Mouse (Mus musculus) lung, adult 2 months (tissue): ENCODE data around the gene Ptprm.

Source experiments
- CTCF ChIP-seq: fragments of 200-500 bp; IDR thresholded peaks from 2 replicates; pipeline ENCODE4 v1.5.1; 2011; ENCODE audit warnings: mild to moderate bottlenecking, low read length, control low read depth; ENCODE audit not compliant: insufficient read depth
- POLR2A ChIP-seq: fragments of 200-500 bp; IDR thresholded peaks from 2 replicates; pipeline ENCODE4 v1.6.1; 2011; ENCODE audit warnings: low read depth, mild to moderate bottlenecking, control low read depth, low read length, borderline replicate concordance; ENCODE audit errors: extremely low read depth

DNA sequence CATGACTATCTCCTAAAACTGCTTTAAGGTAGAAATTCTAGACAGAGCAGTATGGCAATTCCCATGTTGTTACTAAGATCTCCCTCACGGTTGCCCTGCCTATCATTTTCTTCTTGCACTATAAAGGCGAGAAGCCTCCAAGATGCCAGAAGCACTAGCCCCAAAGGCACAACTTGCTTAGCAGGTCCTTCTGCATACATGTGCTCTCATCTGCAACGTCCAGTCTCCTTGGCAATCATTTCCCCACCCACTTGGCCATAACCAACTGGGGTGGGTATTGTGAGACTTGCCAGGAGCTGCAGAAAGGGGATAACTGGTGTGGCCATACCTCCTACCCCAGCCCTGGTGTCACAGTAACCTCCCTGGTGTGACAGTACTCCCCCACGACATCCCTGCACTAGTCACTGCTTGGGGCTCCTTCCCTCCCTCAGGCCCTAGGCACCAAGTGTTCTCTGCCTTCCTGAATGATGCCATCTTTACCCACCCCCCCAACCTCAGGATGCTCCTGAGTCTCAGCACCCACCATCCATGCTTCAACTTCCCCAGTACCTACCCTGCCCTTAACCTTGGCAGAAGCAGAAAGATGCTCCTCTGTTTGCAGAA, 108.9 kb downstream of the Ptprm start:
- TF ChIP-seq POLR2A = no peak
- no peak for TF ChIP-seq CTCF
